Mouse (Mus musculus) thymus, adult 2 months (tissue): ENCODE data around the gene Tmsb10.

ENCODE experiments used
- CTCF ChIP-seq: fragments of 200-500 bp; IDR thresholded peaks from 2 replicates; pipeline ENCODE4 v1.5.1; 2012; ENCODE audit warnings: mild to moderate bottlenecking, control low read depth, low read length, moderate library complexity, borderline replicate concordance; ENCODE audit not compliant: control insufficient read depth, poor library complexity, insufficient read depth; ENCODE audit errors: extremely low read depth
- POLR2A ChIP-seq: fragments of 200-500 bp; IDR thresholded peaks from 2 replicates; pipeline ENCODE4 v1.6.1; 2012; ENCODE audit warnings: mild to moderate bottlenecking, low read length, control low read depth, moderate library complexity; ENCODE audit not compliant: control insufficient read depth, poor library complexity, insufficient read depth; ENCODE audit errors: extremely low read depth

DNA sequence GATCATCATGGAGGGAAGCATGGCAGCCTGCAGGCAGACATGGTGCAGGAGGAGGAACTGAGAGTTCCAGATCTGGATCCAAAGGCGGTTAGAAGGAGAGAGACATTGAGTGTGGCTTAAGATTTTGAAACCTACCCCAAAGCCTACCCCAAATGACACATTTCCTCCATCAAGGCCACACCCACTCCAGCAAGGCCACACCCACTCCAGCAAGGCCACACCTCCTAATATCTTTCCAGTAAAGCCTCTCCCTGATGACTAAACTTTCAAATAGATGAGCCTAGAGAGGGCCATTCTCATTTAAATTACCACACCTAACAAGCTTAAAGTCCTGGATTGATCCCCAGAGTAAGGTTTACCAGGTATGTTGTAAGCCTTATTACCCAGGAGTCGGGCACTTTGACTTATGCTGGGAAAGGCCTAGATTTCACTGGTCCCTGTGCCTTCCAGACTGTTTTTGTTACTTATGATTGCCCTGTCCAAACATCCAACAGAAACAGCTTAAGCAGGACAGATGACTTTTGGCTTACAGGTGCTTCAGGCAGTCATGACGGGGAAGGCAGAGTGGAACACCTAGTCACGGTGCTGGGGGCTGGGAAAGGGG, 28.7 kb downstream of the Tmsb10 start:
- TF ChIP-seq POLR2A (no peak), CTCF (no peak)
